Mouse (Mus musculus): ENCODE results near the gene Odf2l. TPM values are rescaled to one million over a fixed set of nuclear protein-coding genes. Genes with fewer than 3 reads are reported as not detected.

Gene Odf2l
- polyA plus RNA-seq, 1 experiment: 0.21 TPM

DNA sequence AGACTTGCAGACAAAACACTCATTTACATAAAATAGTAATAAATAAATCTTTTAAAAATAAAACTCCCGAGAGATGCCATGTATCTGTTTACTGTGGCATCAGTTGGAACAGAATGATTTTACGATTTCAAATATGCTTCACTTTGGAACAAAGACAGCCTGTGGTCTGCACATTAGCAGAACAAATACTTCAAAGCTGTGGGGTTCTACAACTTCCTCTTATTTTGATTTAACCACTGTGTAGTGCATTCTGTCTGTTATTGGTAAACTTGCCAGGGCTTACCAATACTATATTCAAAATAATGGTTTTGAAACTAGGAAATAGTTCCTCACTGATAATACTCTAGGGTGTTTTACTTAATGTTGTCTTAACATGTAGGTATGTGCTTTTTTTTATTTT lies 8.2 kb downstream of the Odf2l start:
- no peak for TF ChIP-seq TAL1 (IDR thresholded peaks at IDR 0.05; ENCODE audit: low read length)
- no peak for TF ChIP-seq GATA1 (IDR thresholded peaks at IDR 0.05; ENCODE audit: low read length)
- H3K27me3 ChIP-seq (ENCODE audit: control insufficient read depth): no peaks in the 10 kb centered on the region
- no peaks in the 10 kb centered on the region for H3K9me3 ChIP-seq (ENCODE audit: control insufficient read depth, low read length)
- H3K4me1 ChIP-seq (ENCODE audit: control insufficient read depth): no peaks in the 10 kb centered on the region
- H3K36me3 ChIP-seq (ENCODE audit: control insufficient read depth): peaks cover 19% of the 10 kb centered on the region
- H3K4me3 ChIP-seq (replicated peaks): no peak overlapping the region

DNA sequence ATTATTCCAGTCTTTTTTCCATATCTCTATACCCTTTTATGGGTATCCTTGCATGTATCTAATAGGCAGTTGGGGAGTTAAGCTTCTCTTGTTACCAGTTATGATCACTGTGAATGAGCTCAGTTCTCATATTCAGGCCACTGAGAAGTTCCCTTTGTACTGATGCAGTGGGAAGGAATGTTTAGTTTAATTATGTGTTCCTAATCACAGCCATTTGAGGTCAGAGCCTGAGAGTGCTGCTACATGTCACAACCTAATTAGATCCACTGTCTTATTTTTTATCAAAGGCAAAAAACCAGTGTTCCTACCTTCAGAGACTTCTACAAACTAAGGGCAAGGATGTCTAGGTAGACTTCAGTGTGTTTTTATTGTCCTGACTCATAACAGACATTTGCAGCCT lies 11.0 kb downstream of the Odf2l start:
- H3K4me1 ChIP-seq (ENCODE audit: control insufficient read depth): no peaks in the 10 kb centered on the region
- no peak for TF ChIP-seq TAL1 (IDR thresholded peaks at IDR 0.05; ENCODE audit: low read length)
- peaks cover 38% of the 10 kb centered on the region for H3K36me3 ChIP-seq (ENCODE audit: control insufficient read depth)
- no peak overlapping the region for H3K4me3 ChIP-seq (replicated peaks)
- no peaks in the 10 kb centered on the region for H3K27me3 ChIP-seq (ENCODE audit: control insufficient read depth)
- H3K9me3 ChIP-seq (ENCODE audit: control insufficient read depth, low read length): no peaks in the 10 kb centered on the region

DNA sequence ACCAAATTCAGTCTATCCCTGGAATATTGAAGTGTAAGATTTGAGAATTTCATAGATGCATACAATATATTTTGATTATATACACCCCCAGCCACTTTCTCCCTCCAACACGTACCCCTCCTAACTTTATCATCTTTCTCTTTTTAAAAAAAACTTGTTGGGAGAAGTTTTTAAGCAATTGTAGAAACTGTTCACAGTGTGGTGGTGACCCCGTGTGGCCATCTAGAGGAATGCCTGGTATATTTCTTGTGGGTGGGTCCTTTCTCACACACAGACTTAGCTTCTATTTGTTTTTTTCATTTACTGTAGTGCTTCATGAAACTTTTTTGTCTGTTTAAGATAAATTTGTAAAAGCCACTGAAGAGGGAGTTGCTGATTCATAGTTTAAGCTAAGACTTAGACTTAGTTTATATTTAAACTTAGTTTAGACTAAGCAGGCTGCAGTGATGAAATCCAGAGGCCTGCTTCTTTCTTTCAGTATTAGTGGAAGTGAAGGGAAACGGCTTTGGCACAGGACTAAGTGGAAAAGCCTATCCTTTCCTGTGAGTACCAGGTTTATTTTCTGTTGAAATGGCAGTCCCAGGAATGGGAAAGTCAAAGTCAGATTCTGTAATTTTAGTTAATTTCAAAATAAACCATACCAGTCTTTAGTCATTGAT lies 13.0 kb downstream of the Odf2l start:
- peaks cover 41% of the 10 kb centered on the region for H3K36me3 ChIP-seq (ENCODE audit: control insufficient read depth)
- no peaks in the 10 kb centered on the region for H3K9me3 ChIP-seq (ENCODE audit: control insufficient read depth, low read length)
- no peaks in the 10 kb centered on the region for H3K27me3 ChIP-seq (ENCODE audit: control insufficient read depth)
- H3K4me3 ChIP-seq (replicated peaks): no peak overlapping the region
- H3K4me1 ChIP-seq (ENCODE audit: control insufficient read depth): no peaks in the 10 kb centered on the region
- TF ChIP-seq GATA1 (IDR thresholded peaks at IDR 0.05; ENCODE audit: low read length): no peak
- no peak for TF ChIP-seq TAL1 (IDR thresholded peaks at IDR 0.05; ENCODE audit: low read length)

DNA sequence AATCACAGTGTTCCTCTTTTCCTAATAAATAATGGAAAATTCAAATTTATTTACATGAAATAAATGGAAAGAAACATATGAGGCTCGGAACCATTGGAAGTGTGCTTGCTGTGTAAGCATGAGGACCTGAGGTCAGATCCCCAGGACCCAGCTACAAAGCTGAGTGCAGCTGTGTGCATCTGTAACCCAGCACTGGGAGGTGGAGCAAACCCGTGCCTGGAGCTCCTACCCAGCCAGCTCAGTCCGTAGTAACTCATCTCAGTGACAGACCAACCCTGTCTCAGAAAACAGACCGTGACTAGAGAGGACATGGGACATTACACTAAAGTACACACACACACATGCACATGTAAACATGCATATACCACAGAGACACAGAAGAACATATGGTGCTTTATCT lies 21.8 kb downstream of the Odf2l start:
- H3K9me3 ChIP-seq (ENCODE audit: control insufficient read depth, low read length): no peaks in the 10 kb centered on the region
- no peak overlapping the region for H3K4me3 ChIP-seq (replicated peaks)
- H3K4me1 ChIP-seq (ENCODE audit: control insufficient read depth): no peaks in the 10 kb centered on the region
- H3K27me3 ChIP-seq (ENCODE audit: control insufficient read depth): no peaks in the 10 kb centered on the region
- TF ChIP-seq TAL1 (IDR thresholded peaks at IDR 0.05; ENCODE audit: low read length) (no peak), GATA1 (IDR thresholded peaks at IDR 0.05; ENCODE audit: low read length) (no peak)
- H3K36me3 ChIP-seq (ENCODE audit: control insufficient read depth): peaks cover 16% of the 10 kb centered on the region

DNA sequence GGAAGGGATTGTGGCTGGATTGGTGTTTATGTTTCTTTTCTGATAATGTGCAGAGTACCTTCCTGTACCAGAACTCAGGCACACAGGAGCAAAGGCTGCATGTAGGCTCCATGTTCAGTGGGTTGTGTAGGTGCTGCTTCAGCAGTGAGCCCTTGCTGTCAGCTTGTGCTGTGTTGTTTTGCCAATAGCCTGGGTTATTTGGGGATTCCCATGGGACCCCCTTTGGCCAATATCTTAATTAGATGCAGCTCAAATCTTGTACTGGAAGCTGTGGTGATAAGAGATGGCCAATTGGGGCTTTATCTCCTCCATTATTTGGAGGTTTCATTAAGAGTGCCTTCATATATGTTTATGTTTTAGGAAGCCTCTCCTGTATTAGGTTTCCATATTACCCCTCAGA lies 24.5 kb downstream of the Odf2l start:
- H3K4me1 ChIP-seq (ENCODE audit: control insufficient read depth): no peaks in the 10 kb centered on the region
- H3K9me3 ChIP-seq (ENCODE audit: control insufficient read depth, low read length): no peaks in the 10 kb centered on the region
- H3K4me3 ChIP-seq (replicated peaks): no peak overlapping the region
- no peak for TF ChIP-seq TAL1 (IDR thresholded peaks at IDR 0.05; ENCODE audit: low read length)
- TF ChIP-seq GATA1 (IDR thresholded peaks at IDR 0.05; ENCODE audit: low read length): no peak
- no peaks in the 10 kb centered on the region for H3K27me3 ChIP-seq (ENCODE audit: control insufficient read depth)
- H3K36me3 ChIP-seq (ENCODE audit: control insufficient read depth): peaks cover 18% of the 10 kb centered on the region

DNA sequence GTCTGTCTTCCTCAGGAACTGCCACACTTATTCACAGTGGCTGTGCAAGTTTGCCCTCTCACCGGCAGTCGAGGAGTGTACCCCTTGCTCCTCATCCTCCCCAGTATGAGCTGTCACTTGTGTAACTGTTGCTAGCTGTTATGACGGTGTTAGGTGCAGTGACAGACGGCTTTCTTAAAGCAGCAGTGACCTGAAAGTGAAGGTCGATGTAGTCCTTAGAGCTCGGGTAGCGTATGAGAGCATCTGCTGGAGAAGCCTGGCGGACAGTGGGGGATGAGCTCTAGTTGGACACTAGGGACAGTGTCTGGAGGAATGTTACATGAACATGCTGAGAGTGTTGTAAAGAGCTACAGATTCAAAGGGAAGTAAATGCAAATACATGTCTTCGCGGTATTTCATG lies 25.5 kb downstream of the Odf2l start:
- H3K36me3 ChIP-seq (ENCODE audit: control insufficient read depth): peaks cover 18% of the 10 kb centered on the region
- H3K4me3 ChIP-seq (replicated peaks): no peak overlapping the region
- no peaks in the 10 kb centered on the region for H3K4me1 ChIP-seq (ENCODE audit: control insufficient read depth)
- TF ChIP-seq GATA1 (IDR thresholded peaks at IDR 0.05; ENCODE audit: low read length): no peak
- TF ChIP-seq TAL1 (IDR thresholded peaks at IDR 0.05; ENCODE audit: low read length): no peak
- H3K9me3 ChIP-seq (ENCODE audit: control insufficient read depth, low read length): no peaks in the 10 kb centered on the region
- no peaks in the 10 kb centered on the region for H3K27me3 ChIP-seq (ENCODE audit: control insufficient read depth)

DNA sequence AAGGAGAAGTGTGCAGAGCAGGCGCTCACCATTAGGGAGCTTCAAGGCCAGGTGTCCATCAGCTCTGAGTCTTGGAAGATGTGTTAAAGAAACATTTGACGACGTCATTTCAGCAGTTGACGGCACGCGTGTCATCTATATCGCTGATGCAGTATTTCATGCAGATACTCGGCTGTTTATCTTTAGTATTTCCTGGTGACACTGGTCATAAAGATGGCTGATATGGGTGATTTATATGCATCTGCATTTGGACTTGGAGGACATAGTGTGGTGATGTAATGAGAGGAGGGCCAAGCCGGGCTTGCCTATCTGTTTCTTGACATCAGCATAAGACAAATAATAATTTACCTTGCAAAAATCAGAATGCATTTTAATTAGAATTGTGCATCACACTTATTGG lies 28.5 kb downstream of the Odf2l start:
- Histone ChIP-seq H3K4me1 (ENCODE audit: control insufficient read depth) (no peaks in the 10 kb centered on the region), H3K4me3 (replicated peaks) (no peak overlapping the region), H3K27me3 (ENCODE audit: control insufficient read depth) (no peaks in the 10 kb centered on the region), H3K9me3 (ENCODE audit: control insufficient read depth, low read length) (no peaks in the 10 kb centered on the region), H3K36me3 (ENCODE audit: control insufficient read depth) (peaks cover 24% of the 10 kb centered on the region)
- TF ChIP-seq GATA1 (IDR thresholded peaks at IDR 0.05; ENCODE audit: low read length): no peak
- no peak for TF ChIP-seq TAL1 (IDR thresholded peaks at IDR 0.05; ENCODE audit: low read length)

DNA sequence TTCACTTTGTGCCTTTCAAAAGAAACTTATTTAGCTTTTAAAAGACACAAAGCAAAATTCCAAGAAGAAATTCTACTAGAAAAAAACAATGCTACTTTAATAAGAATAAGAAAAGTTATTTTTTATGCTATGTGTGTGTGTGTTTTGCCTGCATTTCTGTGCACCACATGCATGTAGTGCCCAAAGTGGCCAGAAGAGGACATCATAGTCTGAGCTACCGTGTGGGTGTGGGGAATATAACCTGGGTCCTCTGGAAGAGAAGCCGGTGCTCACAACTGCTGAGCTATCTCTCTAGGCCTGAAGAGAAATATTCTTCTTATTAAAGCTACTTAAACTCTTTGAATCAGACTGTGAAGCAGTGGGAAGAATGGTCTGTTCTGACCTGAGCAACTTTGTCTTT lies 29.1 kb downstream of the Odf2l start:
- no peaks in the 10 kb centered on the region for H3K4me1 ChIP-seq (ENCODE audit: control insufficient read depth)
- no peaks in the 10 kb centered on the region for H3K9me3 ChIP-seq (ENCODE audit: control insufficient read depth, low read length)
- no peaks in the 10 kb centered on the region for H3K27me3 ChIP-seq (ENCODE audit: control insufficient read depth)
- H3K36me3 ChIP-seq (ENCODE audit: control insufficient read depth): peaks cover 28% of the 10 kb centered on the region
- H3K4me3 ChIP-seq (replicated peaks): no peak overlapping the region
- TF ChIP-seq TAL1 (IDR thresholded peaks at IDR 0.05; ENCODE audit: low read length) (no peak), GATA1 (IDR thresholded peaks at IDR 0.05; ENCODE audit: low read length) (no peak)

DNA sequence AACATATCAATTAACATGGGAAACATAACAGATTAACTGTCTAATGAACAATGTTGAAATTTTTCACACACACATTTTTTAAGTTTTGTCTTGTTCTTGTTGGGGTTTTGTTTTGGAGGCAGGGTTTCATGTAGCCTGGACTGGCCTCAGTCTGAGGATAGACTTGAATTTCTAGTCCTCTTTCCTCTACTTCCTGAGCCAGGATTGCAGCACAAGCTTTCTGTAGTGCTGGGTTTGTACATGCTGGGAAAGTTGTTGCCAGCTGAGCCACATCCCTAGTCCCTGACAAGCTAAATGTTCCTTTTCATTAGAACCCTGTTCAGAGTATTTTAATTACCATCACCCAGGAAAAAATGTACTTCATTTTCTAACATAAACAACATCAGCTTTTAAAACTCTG lies 29.6 kb downstream of the Odf2l start:
- TF ChIP-seq GATA1 (IDR thresholded peaks at IDR 0.05; ENCODE audit: low read length): no peak
- TF ChIP-seq TAL1 (IDR thresholded peaks at IDR 0.05; ENCODE audit: low read length): no peak
- H3K4me1 ChIP-seq (ENCODE audit: control insufficient read depth): no peaks in the 10 kb centered on the region
- H3K4me3 ChIP-seq (replicated peaks): no peak overlapping the region
- H3K27me3 ChIP-seq (ENCODE audit: control insufficient read depth): no peaks in the 10 kb centered on the region
- H3K9me3 ChIP-seq (ENCODE audit: control insufficient read depth, low read length): no peaks in the 10 kb centered on the region
- peaks cover 28% of the 10 kb centered on the region for H3K36me3 ChIP-seq (ENCODE audit: control insufficient read depth)

DNA sequence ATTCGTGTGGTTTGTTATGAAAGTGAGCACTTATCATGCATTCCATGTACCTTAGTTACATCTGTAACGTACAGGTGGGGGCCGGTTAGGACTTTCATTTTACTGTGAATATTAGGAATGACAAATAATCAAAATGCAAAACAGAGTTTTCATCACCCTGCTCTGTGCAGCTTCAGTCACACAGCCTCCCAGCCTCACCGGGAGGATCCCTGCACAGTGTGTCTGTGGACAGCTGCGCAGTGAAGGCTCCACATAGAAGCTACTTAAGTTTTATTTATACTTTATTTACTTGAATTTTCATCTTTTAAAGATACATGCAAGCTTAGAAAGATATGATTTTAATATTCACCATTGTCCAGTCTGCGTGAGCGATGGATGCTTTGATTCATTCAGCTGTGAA lies 32.7 kb downstream of the Odf2l start:
- H3K4me1 ChIP-seq (ENCODE audit: control insufficient read depth): no peaks in the 10 kb centered on the region
- no peaks in the 10 kb centered on the region for H3K27me3 ChIP-seq (ENCODE audit: control insufficient read depth)
- TF ChIP-seq TAL1 (IDR thresholded peaks at IDR 0.05; ENCODE audit: low read length) (no peak), GATA1 (IDR thresholded peaks at IDR 0.05; ENCODE audit: low read length) (no peak)
- H3K4me3 ChIP-seq (replicated peaks): no peak overlapping the region
- peaks cover 30% of the 10 kb centered on the region for H3K36me3 ChIP-seq (ENCODE audit: control insufficient read depth)
- no peaks in the 10 kb centered on the region for H3K9me3 ChIP-seq (ENCODE audit: control insufficient read depth, low read length)

Measured in erythroblast, embryonic 14.5 days (primary cell).